Mouse (Mus musculus): ENCODE data around the gene S1pr2. TPM values are rescaled to one million over a fixed set of nuclear protein-coding genes. Genes with fewer than 3 reads are reported as not detected.
A peak's percentile ranks its signal among the peaks of the same experiment; 100 is the strongest.

S1pr2 gene
- total RNA-seq, 2 experiments from 2014 or later: 3.9 to 5.1 TPM

DNA sequence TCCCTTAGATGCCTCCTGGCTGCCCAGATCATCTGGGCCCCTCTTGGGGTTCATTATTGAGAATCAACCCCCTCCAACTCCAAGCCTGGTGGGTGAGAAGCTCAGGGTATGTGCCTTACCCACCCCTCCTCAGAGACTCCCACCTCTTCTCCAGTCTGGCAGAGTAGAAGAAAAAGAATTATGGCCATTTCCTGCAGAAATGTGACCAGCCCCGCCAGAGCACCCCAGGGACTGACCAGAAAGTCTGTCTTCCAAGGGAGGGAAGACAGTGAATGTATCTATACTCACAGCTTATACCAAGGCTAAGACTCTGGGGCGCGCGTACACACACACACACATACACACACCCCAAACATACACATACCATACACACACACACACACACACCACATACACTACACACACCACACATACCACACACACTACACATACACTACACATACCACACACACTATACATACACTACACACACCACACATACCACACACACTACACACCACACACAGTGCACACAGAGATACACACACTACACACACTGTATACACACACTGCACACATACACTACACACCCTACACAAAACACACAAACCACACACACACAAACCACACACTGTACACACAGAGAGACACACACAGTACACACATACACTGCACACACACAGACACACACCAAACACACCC, 3.4 kb downstream of the S1pr2 start:
- DNase-seq: no peak
- intact Hi-C loops (cut with DNase I): no loop called here

DNA sequence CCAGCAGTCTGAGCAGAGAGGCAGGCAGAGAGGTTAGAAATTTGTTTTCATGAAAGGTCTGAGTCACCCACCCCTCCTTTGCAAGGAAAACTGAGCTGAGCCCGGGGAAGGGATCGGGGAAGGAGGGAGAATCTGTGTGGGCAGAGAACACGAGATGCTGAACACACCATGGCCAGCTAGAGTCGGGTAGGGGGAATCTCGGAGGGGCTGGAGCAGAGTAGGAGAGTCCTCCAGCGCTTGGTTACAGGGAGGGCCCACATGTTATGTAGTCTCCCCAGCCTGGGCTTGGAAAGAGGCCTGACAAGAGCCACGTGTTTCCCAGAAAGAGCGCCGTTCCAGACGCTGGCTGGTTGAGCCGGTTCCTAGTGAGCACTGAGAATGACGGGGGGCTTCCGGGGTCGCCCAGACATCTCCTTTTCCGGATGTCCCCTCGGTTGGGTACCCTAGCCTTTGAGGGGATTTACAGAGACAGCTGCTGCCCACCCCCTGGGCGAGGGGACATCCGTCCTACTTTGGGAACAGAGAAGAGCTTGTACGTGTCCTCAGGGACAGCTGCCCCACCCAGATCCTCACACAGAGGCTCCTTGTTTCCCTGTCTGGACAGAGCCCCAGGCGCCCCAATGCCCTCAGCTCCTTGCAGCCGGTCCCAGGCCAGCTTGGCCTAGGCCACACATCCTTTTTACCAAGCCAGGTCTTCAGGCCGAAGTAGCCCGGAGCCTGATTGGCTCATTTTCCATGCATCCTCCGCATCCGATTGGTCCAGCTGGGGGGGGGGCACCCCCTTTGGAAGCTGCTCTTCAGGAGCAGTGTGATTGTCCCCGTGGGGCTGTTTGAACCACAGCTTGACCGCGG, 4.2 kb downstream of the S1pr2 start:
- intact Hi-C loops (cut with DNase I): no loop called here
- peak; percentile 64 to 71 for DNase-seq

- peak; percentile 42 to 57 for DNase-seq
- intact Hi-C loops (cut with DNase I): no loop called here
These were observed 4.8 kb downstream of the S1pr2 start for GRCm38 (mm10) chr9:20971751-20972140.

GRCm38 (mm10) chr9:20966747-20967146, 9.8 kb downstream of the S1pr2 start:
- intact Hi-C loops (cut with DNase I): no loop called here
- DNase-seq: no peak

- intact Hi-C loops (cut with DNase I): no loop called here
- DNase-seq: no peak
These were observed 10.6 kb downstream of the S1pr2 start for GRCm38 (mm10) chr9:20966008-20966407.

- no peak for DNase-seq
These were observed 11.0 kb downstream of the S1pr2 start for GRCm38 (mm10) chr9:20965606-20966005.

GRCm38 (mm10) chr9:20961557-20961956, 15.0 kb downstream of the S1pr2 start:
- intact Hi-C loops (cut with DNase I): no loop called here
- DNase-seq: no peak

More at GRCm38 (mm10) chr9:20965606-20966005, 11.0 kb downstream of the S1pr2 start:
- intact Hi-C loops (cut with DNase I): no loop called here

DNA sequence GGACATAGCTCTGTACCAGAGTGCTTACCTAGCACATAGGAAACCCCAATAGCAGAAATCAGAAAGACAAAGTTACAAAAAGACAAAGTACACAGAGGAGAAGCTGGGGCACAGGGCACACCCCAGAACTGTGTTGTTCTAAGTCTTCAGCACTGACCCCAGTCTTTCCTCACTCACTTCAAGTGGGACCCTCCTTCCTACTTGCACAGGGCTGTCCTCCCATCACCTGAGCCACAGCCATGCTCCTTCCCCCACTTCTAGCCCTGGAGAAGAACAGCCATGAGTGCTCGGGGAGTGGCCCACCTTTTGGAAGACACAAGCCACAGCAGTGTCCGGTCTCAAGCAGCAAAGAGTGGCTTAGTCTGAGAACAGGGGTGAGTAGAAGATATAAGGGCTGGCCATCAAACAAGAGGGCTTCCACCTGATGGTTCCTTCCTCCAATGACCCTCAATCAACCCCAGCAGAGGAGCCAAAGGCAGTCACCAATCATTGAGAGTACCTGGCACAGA, 17.1 kb downstream of the S1pr2 start, which contains the start of gene Dnmt1:
Dnmt1 (minus strand) TSS at position 459 of the 509 bp plus-strand sequence.
- DNase-seq: no peak
- intact Hi-C loops (cut with DNase I): no loop called here

- intact Hi-C loops (cut with DNase I): no loop called here
- no peak for DNase-seq
These were observed 19.6 kb downstream of the S1pr2 start for GRCm38 (mm10) chr9:20956989-20957388.

DNA sequence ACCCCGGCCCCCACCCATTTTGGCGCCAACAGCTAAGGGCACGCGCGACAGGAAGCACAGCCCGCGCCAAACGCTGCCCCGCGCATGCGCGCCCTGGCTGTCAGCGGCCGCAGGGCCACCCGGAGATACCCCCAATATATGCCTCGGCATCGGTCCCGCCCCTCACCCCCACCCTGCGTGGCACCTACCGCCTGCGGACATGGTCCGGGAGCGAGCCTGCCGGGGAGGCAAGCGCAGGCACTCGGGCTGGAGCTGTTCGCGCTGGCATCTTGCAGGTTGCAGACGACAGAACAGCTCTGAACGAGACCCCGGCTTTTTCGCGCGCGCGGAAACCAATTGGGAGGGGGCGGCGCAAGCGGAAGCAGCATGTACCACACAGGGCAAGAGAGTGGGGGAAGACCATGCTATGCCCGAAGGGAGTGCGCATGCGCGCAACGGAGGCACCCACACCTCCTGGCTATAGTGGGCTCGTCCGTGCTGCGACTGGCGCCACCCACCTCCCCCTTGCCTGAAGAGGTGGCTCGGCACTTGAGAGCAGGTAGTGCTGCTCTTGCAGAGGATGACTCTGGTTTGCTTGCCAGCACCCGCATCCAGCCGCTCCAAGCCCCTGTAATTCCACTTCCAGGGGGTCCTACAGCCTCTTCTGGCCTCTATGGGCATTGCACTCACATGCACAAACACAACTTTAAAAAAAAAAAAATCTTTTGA, 23.9 kb downstream of the S1pr2 start:
- DNase-seq: peak; percentile 89 to 90
- intact Hi-C loops (cut with DNase I): loop anchor here (1.0 to 2.0 kb wide), 2 partner anchors 24 to 48 kb away; partner anchors contain the start of gene S1pr2

GRCm38 (mm10) chr9:20951966-20952519, 24.5 kb downstream of the S1pr2 start:
- intact Hi-C loops (cut with DNase I): loop anchor here (1.0 to 2.0 kb wide), 2 partner anchors 24 to 49 kb away; partner anchors contain the start of gene S1pr2
- no peak for DNase-seq

- DNase-seq: no peak
- intact Hi-C loops (cut with DNase I): no loop called here
These were observed 25.1 kb downstream of the S1pr2 start for GRCm38 (mm10) chr9:20951441-20951840.

DNA sequence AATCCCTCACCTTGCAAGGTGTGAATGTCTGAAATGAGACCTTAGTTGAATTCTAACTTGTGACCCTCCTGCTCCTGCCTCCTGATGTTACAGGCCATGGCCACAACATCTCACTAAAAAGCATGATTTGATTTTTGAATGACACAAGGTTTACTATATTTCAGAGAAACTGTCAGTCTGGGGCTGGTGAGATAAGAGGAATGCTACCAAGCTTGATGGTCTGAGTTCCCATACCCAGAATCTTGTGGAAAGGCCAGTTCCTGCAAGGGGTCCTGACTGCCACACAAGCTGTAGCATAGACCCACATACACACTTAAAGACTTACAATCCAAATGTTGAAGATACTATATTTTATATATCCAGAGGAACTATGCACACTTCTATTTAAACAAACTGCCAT, 26.2 kb downstream of the S1pr2 start:
- DNase-seq: no peak
- intact Hi-C loops (cut with DNase I): no loop called here

GRCm38 (mm10) chr9:20946066-20946880, 30.3 kb downstream of the S1pr2 start:
- intact Hi-C loops (cut with DNase I): no loop called here
- no peak for DNase-seq

GRCm38 (mm10) chr9:20944697-20945370, 31.7 kb downstream of the S1pr2 start:
- intact Hi-C loops (cut with DNase I): no loop called here
- no peak for DNase-seq

GRCm38 (mm10) chr9:20943911-20944310, 32.7 kb downstream of the S1pr2 start:
- no peak for DNase-seq
- intact Hi-C loops (cut with DNase I): no loop called here

GRCm38 (mm10) chr9:20943396-20943795, 33.2 kb downstream of the S1pr2 start:
- peak in 1 of 2 experiments; percentile 17 for DNase-seq
- intact Hi-C loops (cut with DNase I): no loop called here

GRCm38 (mm10) chr9:20923258-20923657, 53.3 kb downstream of the S1pr2 start:
- DNase-seq: no peak
- intact Hi-C loops (cut with DNase I): no loop called here

DNA sequence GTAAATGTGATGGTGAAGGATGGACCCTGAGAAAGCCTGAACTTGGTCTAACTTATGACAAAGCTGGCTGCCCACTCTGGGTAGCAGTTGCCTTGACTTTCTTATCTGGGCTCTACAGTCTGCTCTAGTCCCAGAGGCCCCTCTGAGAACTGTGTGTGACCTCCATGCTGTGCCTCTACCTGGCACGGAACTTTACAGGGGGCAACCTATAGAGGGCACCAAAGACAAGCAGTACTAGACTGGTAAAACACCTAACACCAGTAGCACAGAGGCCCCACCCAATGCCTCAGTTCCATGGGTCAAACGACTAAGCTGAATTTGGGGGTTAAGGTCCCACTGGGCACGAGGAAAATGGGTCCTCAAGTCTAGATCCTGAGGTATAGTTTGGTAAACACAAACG, 60.4 kb downstream of the S1pr2 start:
- DNase-seq: peak; percentile 11 to 21
- intact Hi-C loops (cut with DNase I): loop anchor here (2.0 kb wide), 1 partner anchor 85 kb away; no protein-coding TSS in a partner anchor
